Mouse (Mus musculus): ENCODE measurements around the gene Padi4. TPM values are rescaled to one million over a fixed set of nuclear protein-coding genes. Genes with fewer than 3 reads are reported as not detected.

Gene Padi4
- total and polyA plus RNA-seq, 2 experiments = 0.09 to 0.12 TPM

- Histone ChIP-seq H3K27me3 (ENCODE audit: control insufficient read depth, insufficient read depth, low read length) (no peaks in the 10 kb centered on the region), H3K36me3 (ENCODE audit: control insufficient read depth, insufficient read depth, low read length) (peaks cover 18% of the 10 kb centered on the region; the same call in 1 of the 2 replicates)
These were observed 52.0 kb downstream of the Padi4 start for GRCm38 (mm10) chr4:140721968-140722490.

GRCm38 (mm10) chr4:140720091-140720490 lies 53.9 kb downstream of the Padi4 start:
- H3K27me3 ChIP-seq (ENCODE audit: control insufficient read depth, insufficient read depth, low read length) = no peaks in the 10 kb centered on the region
- H3K79me2 ChIP-seq (ENCODE audit: control insufficient read depth, insufficient read depth, low read length) = no peaks in the 10 kb centered on the region
- no peaks in the 10 kb centered on the region for H3K4me1 ChIP-seq (ENCODE audit: control insufficient read depth, insufficient read depth, low read length)
- 88% methylated on average over 5 of the region's 5 CpGs for WGBS
- no peak overlapping the region for H3K27ac ChIP-seq (replicated peaks; ENCODE audit: insufficient read depth, low read depth, low read length)
- TF ChIP-seq POLR2A (IDR thresholded peaks at IDR 0.05; ENCODE audit: extremely low read depth, insufficient read depth, low read length) (no peak), CTCF (IDR thresholded peaks at IDR 0.05; ENCODE audit: low read depth, low read length) (no peak)
- no peak for DNase-seq (ENCODE audit: extremely low read depth, low read depth, low spot score)
- H3K4me3 ChIP-seq (ENCODE audit: insufficient read depth, low read depth, low read length) = no peak overlapping the region
- no peak overlapping the region for H3K9ac ChIP-seq (ENCODE audit: low read depth, low read length)
- H3K36me3 ChIP-seq (ENCODE audit: control insufficient read depth, insufficient read depth, low read length) = peaks cover 21% of the 10 kb centered on the region; the same call in 1 of the 2 replicates

More at GRCm38 (mm10) chr4:140721968-140722490, 52.0 kb downstream of the Padi4 start:
- Histone ChIP-seq H3K79me2 (ENCODE audit: control insufficient read depth, insufficient read depth, low read length) (no peaks in the 10 kb centered on the region), H3K4me1 (ENCODE audit: control insufficient read depth, insufficient read depth, low read length) (no peaks in the 10 kb centered on the region), H3K27ac (replicated peaks; ENCODE audit: insufficient read depth, low read depth, low read length) (no peak overlapping the region), H3K4me3 (ENCODE audit: insufficient read depth, low read depth, low read length) (no peak overlapping the region), H3K9ac (ENCODE audit: low read depth, low read length) (no peak overlapping the region)
- WGBS = 77% methylated on average over 20 of the region's 20 CpGs
- TF ChIP-seq POLR2A (IDR thresholded peaks at IDR 0.05; ENCODE audit: extremely low read depth, insufficient read depth, low read length) (no peak), CTCF (IDR thresholded peaks at IDR 0.05; ENCODE audit: low read depth, low read length) (no peak)
- no peak for DNase-seq (ENCODE audit: extremely low read depth, low read depth, low spot score)

DNA sequence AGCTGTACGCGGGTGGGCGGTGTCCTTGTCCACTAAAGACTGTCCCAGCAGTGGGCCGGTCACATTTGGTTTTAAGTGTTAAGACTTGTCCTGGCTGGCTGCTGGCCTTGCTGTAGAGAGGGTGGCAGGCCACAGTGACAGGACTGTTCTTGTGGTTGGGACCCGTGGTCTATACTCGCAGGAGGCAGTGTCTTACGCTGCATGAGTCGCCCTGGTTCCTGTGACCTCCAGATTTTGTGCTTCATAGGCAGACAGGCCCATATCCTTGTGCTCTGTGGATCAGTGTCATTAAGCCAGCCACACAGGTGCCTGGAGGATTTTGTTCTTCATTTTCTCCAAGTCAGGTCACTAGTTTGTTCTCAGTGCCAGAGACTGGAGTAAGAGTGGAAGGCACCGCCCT lies 55.6 kb downstream of the Padi4 start:
- Histone ChIP-seq H3K36me3 (ENCODE audit: control insufficient read depth, insufficient read depth, low read length) (peaks cover 21% of the 10 kb centered on the region; the same call in 1 of the 2 replicates), H3K27me3 (ENCODE audit: control insufficient read depth, insufficient read depth, low read length) (no peaks in the 10 kb centered on the region), H3K4me3 (ENCODE audit: insufficient read depth, low read depth, low read length) (no peak overlapping the region), H3K9ac (ENCODE audit: low read depth, low read length) (no peak overlapping the region), H3K27ac (replicated peaks; ENCODE audit: insufficient read depth, low read depth, low read length) (no peak overlapping the region), H3K79me2 (ENCODE audit: control insufficient read depth, insufficient read depth, low read length) (no peaks in the 10 kb centered on the region), H3K4me1 (ENCODE audit: control insufficient read depth, insufficient read depth, low read length) (peaks cover 4% of the 10 kb centered on the region)
- TF ChIP-seq POLR2A (IDR thresholded peaks at IDR 0.05; ENCODE audit: extremely low read depth, insufficient read depth, low read length) (no peak), CTCF (IDR thresholded peaks at IDR 0.05; ENCODE audit: low read depth, low read length) (no peak)
- no peak for DNase-seq (ENCODE audit: extremely low read depth, low read depth, low spot score)
- WGBS = 95% methylated on average over 9 of the region's 9 CpGs

GRCm38 (mm10) chr4:140716994-140717393 lies 57.0 kb downstream of the Padi4 start:
- no peaks in the 10 kb centered on the region for H3K27me3 ChIP-seq (ENCODE audit: control insufficient read depth, insufficient read depth, low read length)
- peaks cover 4% of the 10 kb centered on the region for H3K4me1 ChIP-seq (ENCODE audit: control insufficient read depth, insufficient read depth, low read length)
- no peak overlapping the region for H3K9ac ChIP-seq (ENCODE audit: low read depth, low read length)
- TF ChIP-seq CTCF (IDR thresholded peaks at IDR 0.05; ENCODE audit: low read depth, low read length) = no peak
- TF ChIP-seq POLR2A (IDR thresholded peaks at IDR 0.05; ENCODE audit: extremely low read depth, insufficient read depth, low read length) = no peak
- DNase-seq (ENCODE audit: extremely low read depth, low read depth, low spot score) = no peak
- WGBS = 93% methylated on average over 11 of the region's 11 CpGs
- no peak overlapping the region for H3K27ac ChIP-seq (replicated peaks; ENCODE audit: insufficient read depth, low read depth, low read length)
- peaks cover 21% of the 10 kb centered on the region; the same call in 1 of the 2 replicates for H3K36me3 ChIP-seq (ENCODE audit: control insufficient read depth, insufficient read depth, low read length)
- no peak overlapping the region for H3K4me3 ChIP-seq (ENCODE audit: insufficient read depth, low read depth, low read length)
- H3K79me2 ChIP-seq (ENCODE audit: control insufficient read depth, insufficient read depth, low read length) = no peaks in the 10 kb centered on the region

DNA sequence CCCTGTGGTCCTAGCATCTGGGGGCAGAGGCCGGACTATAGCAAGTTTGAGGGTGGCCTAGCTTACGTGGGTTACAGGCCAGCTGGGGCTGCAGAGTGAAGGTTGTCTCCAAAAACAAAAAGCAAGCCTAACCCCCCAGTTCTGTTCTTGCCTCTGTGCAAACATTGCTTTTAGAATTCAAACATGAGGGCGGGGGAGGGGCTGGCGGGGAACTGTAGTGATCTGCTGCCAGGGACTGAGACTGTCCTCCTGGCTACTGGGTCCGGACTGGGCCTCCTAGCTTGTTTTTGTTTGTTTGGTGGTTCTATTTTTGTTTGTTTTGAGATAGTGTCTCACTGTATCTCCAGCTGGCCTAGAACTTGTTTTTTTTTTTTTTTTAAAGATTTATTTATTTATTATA lies 59.5 kb downstream of the Padi4 start:
- H3K27ac ChIP-seq (replicated peaks; ENCODE audit: insufficient read depth, low read depth, low read length) = peak overlapping the region; percentile 26
- H3K4me1 ChIP-seq (ENCODE audit: control insufficient read depth, insufficient read depth, low read length) = peaks cover 4% of the 10 kb centered on the region
- peaks cover 8% of the 10 kb centered on the region; the same call in 1 of the 2 replicates for H3K36me3 ChIP-seq (ENCODE audit: control insufficient read depth, insufficient read depth, low read length)
- peak; percentile 68 for DNase-seq (ENCODE audit: extremely low read depth, low read depth, low spot score)
- no peak overlapping the region for H3K4me3 ChIP-seq (ENCODE audit: insufficient read depth, low read depth, low read length)
- no peak overlapping the region for H3K9ac ChIP-seq (ENCODE audit: low read depth, low read length)
- H3K79me2 ChIP-seq (ENCODE audit: control insufficient read depth, insufficient read depth, low read length) = no peaks in the 10 kb centered on the region
- TF ChIP-seq CTCF (IDR thresholded peaks at IDR 0.05; ENCODE audit: low read depth, low read length) = no peak
- TF ChIP-seq POLR2A (IDR thresholded peaks at IDR 0.05; ENCODE audit: extremely low read depth, insufficient read depth, low read length) = no peak
- H3K27me3 ChIP-seq (ENCODE audit: control insufficient read depth, insufficient read depth, low read length) = no peaks in the 10 kb centered on the region
- WGBS = 42% methylated on average over 5 of the region's 5 CpGs
